Mouse (Mus musculus): ENCODE data around the gene Smpd2.

DNA sequence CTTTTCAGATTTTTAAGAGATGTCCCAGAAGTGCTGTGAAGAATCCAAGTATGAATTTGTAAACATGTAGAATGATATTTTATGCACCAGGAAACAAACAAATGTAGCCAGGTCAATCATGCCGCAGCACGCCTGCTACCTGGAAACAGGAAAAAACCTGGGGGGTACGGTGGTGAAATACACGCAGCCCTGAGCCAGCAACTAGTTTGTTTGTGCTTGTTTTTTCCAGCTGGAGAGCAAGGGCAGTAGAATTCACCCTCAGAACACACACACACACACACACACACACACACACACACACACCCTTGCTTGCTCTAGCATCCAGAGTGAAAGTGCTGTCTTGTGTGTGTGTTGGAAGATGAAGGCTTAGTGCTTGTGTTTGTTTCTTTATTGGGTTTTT lies 942 bp upstream of the Smpd2 start:
- TF ChIP-seq TAL1 (IDR thresholded peaks at IDR 0.05; ENCODE audit: low read length) (no peak), GATA1 (IDR thresholded peaks at IDR 0.05; ENCODE audit: low read length) (no peak)

All from erythroblast, embryonic 14.5 days (primary cell).